Mouse (Mus musculus) regulatory T cell (primary cell): ENCODE measurements around the gene Olfr140.

Source experiments
- in situ Hi-C: fragments of 300-600 bp; cut with MboI, MseI; formaldehyde crosslinking; loops from one replicate; pipeline ENCODE4 v1.15.1; 2025; ENCODE audit warnings: high pct_unique_total_duplicates

Olfr140 gene

GRCm38 (mm10) chr2:90063494-90063893, at the start of gene Olfr140:
Gene Olfr140, minus strand, starts transcription at chr2:90063594.
- in situ Hi-C loops = no loop called here

- in situ Hi-C loops = no loop called here
Measured at GRCm38 (mm10) chr2:90070065-90070464, 6.7 kb upstream of the Olfr140 start.

GRCm38 (mm10) chr2:90035037-90035436, 28.4 kb downstream of the Olfr140 start, which contains the start of gene Olfr1265:
Gene Olfr1265, plus strand, starts transcription at chr2:90035337.
- in situ Hi-C loops = loop anchor here (5.0 kb wide), 1 partner anchor 82 kb away; no protein-coding TSS in a partner anchor

- in situ Hi-C loops = no loop called here
Measured at GRCm38 (mm10) chr2:90025477-90025876, 37.9 kb downstream of the Olfr140 start, which contains the start of gene Olfr1264. Gene Olfr1264, minus strand, starts transcription at chr2:90025577.

GRCm38 (mm10) chr2:90011831-90012230, 51.6 kb downstream of the Olfr140 start, which contains the start of gene Olfr1263:
Gene Olfr1263, plus strand, starts transcription at chr2:90012131.
- in situ Hi-C loops = no loop called here

GRCm38 (mm10) chr2:89999845-90000244, 63.5 kb downstream of the Olfr140 start, which contains the start of gene Olfr1262:
Gene Olfr1262, plus strand, starts transcription at chr2:90000145.
- in situ Hi-C loops = no loop called here
